Mouse (Mus musculus): ENCODE results near the gene Acp5. TPM values are rescaled to one million over a fixed set of nuclear protein-coding genes. Genes with fewer than 3 reads are reported as not detected.

Gene Acp5
- 207 to 275 TPM (median 227 TPM) in 4 replicates for total RNA-seq (2023; ENCODE audit: inconsistent age)

DNA sequence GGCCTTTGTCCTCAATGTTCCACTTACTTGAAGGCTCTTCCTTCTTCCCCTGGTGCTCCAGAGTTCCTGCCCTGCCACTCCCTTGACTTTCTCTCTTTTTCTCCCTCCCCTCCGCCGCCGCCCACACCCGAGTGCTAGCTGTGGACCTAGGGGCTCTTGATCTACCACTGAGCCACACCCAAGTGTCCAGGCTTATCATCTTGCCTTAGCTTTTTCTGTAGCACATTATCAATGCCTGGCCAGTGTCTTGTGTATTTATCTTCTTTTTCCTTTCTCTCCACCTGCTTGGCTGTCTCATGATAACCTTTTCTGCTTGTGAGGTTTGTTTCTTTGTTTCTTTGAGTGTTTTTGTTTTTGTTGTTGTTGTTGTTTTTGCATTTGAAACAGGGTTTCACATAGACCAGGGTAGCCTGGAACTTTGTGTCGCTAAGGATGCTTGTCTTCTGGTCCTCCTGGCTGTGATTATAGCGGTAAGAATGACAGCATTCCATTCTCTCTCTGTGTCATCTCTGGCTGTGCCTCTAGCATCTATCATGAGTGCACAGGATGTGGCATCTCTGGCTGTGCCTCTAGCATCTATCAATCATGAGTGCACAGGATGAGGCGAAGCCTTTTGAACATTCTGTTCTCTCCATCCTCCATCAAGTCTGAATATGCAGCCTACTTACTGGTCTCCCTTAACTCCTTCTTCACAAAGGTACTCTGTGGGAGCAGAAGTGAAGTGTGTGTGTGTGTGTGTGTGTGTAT lies at the start of gene Acp5:
Gene Acp5 (minus strand): TSS at position 68 of the 747 bp plus-strand sequence.

DNA sequence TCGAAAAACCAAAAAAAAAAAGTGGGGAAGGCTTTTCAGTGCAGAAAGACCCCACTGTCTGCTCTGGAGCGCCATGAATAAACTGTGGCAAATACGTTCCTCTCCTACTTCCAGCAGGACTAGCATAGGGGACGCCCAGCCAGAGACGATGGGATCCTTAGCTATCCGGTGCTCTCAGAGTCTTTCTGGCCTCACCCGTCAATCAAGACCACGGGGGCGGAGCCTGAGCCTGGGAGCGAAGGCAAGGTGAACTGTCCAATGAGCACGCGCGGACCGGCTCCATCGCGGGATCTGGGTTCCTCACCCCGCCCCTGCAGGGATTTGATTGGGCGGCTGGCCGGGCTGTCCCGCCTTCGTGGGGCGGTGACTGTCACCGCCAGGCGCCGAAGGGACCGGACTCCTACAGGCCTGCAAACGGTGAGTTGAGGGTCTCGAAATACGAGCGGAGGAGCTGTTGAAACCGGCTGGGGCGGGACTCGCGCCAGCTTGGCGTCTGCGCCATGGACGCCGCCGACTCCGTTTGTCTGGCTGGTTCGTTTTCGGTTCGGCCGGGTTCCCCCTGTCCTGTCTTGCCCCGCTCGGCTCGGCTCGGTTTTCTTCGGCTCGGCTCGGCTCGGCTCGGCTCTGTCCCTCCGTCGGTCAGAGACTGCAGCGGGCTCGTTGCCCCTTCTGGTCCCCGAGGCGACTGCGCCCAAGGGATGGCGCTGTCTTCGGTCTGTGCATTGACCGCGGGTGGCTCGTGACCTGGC lies 21.2 kb upstream of the Acp5 start, which contains the start of gene Pigyl:
Gene Pigyl (plus strand): TSS at position 350 of the 749 bp plus-strand sequence.

GRCm38 (mm10) chr9:22116740-22117426 lies 18.6 kb downstream of the Acp5 start, which contains the start of gene Elof1:
TSS of gene Elof1 (minus strand) at chr9:22117172.

DNA sequence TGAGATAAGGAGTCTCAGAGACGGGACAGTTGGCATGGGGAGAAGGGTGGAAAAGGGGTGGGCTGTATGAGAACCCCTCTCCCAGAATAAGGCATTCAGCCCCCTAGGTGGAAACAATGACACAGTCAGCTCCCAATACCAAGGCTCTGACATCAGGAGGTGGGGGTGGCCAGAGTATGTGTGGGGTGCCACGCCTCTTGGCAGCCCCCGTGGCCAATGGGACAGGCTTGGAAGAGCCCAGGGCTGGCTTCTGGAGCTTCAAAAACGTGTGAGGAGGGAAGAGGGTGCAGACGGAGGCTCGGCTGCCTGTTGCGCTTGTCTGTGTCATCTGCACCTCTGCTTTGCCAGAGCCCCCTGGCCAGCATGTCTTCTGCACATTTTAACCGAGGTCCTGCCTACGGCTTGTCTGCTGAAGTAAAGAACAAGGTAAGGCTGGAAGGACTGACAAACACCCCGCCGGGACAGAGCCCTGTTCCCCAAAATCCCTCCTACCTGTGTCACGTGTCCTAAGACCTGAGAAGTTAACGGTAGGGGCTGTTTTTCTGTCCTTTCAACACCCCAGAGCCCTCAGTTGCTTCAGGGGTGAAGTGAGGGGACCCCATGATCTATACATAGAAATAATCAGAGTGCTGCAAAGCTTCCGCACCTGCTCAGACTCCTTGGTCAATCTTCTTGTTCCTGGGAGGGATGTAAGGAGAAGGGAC lies 36.4 kb downstream of the Acp5 start, which contains the start of gene Cnn1:
Gene Cnn1 (plus strand): TSS at position 224 of the 704 bp plus-strand sequence.

DNA sequence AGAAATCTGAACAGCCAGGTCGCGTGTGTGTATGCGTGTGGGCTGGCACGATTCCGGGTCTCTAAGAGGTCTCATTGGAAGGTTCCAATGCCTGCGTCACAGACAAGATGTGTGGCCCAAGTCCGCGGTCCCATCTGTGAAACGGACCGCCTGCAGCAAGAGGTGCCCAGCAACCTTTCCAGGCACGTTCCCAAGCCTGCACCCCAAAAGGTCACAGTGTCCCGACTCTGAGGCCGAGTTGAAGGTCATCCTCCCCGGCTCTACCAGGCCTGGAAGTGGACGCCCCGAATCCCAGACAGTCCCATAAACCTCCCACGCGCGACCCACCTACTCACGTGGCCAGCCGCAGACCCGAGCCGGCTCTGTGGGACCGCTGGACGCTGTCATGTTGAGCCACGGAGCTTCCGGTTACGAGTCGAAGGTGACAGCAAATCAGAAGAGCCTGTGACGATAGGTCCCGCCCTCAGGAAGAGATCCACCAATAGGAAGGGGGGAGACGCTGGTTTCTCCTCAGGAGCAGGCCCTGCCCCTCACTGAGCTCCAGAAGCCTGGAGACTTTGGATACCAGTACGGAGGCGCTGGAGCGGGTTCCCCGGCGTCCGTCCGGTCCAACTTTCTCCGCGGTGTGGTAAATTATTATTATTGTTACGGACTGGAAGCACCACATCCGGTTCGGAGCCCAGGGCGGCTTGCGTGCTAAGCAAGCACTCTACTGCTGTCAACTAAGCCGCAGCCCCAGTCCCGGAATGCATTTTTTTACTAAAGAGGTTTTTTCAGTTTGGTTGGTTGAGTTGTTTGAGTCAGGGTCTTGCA lies 50.3 kb downstream of the Acp5 start, which contains the start of gene Ecsit:
Gene Ecsit (minus strand): TSS at position 417 of the 813 bp plus-strand sequence.

Other genes starting within 250 kb of the Acp5 start
- 3.8 to 5.1 TPM (median 4.2 TPM) in 4 replicates for gene Rab3d, start 217.5 kb downstream of the Acp5 start, total RNA-seq (2023; ENCODE audit: inconsistent age)
- gene Ccdc159, start 208.2 kb downstream of the Acp5 start, total RNA-seq (2023; ENCODE audit: inconsistent age) = not detected in 4 replicates
- gene Tmem205, start 208.2 kb downstream of the Acp5 start, total RNA-seq (2023; ENCODE audit: inconsistent age) = 0.67 TPM in 1 of 4 replicates, not detected in the others
- 0.63 to 1.7 TPM (median 1.1 TPM) in 4 replicates for gene Plppr2, start 198.7 kb downstream of the Acp5 start, total RNA-seq (2023; ENCODE audit: inconsistent age)
- 8.1 to 10.0 TPM (median 9.1 TPM) in 4 replicates for gene Swsap1, start 180.0 kb downstream of the Acp5 start, total RNA-seq (2023; ENCODE audit: inconsistent age)
- gene Epor, start 172.2 kb downstream of the Acp5 start, total RNA-seq (2023; ENCODE audit: inconsistent age) = 0.30 to 0.60 TPM in 2 of 4 replicates, not detected in the others
- 0.19 to 0.21 TPM in 2 of 4 replicates, not detected in the others for gene Rgl3, start 146.3 kb downstream of the Acp5 start, total RNA-seq (2023; ENCODE audit: inconsistent age)
- not detected in 4 replicates for gene Ccdc151, start 133.1 kb downstream of the Acp5 start, total RNA-seq (2023; ENCODE audit: inconsistent age)
- gene Prkcsh, start 132.9 kb downstream of the Acp5 start, total RNA-seq (2023; ENCODE audit: inconsistent age) = 66.4 to 85.8 TPM (median 77.1 TPM) in 4 replicates
- gene Elavl3, start 83.7 kb downstream of the Acp5 start, total RNA-seq (2023; ENCODE audit: inconsistent age) = not detected in 4 replicates
- gene Gm49318, start 64.5 kb downstream of the Acp5 start, total RNA-seq (2023; ENCODE audit: inconsistent age) = not detected in 4 replicates
- 31.9 to 34.7 TPM (median 32.9 TPM) in 4 replicates for gene Zfp653, start 64.3 kb downstream of the Acp5 start, total RNA-seq (2023; ENCODE audit: inconsistent age)
- 18.3 to 23.0 TPM (median 22.1 TPM) in 4 replicates for gene Ecsit, start 50.3 kb downstream of the Acp5 start, total RNA-seq (2023; ENCODE audit: inconsistent age)
- 0.21 TPM in 1 of 4 replicates, not detected in the others for gene Cnn1, start 36.5 kb downstream of the Acp5 start, total RNA-seq (2023; ENCODE audit: inconsistent age)
- 38.1 to 44.9 TPM (median 41.1 TPM) in 4 replicates for gene Elof1, start 18.5 kb downstream of the Acp5 start, total RNA-seq (2023; ENCODE audit: inconsistent age)
- 12.8 to 20.2 TPM (median 16.1 TPM) in 4 replicates for gene Pigyl, start 21.1 kb upstream of the Acp5 start, total RNA-seq (2023; ENCODE audit: inconsistent age)
- not detected in 4 replicates for gene Zfp872, start 52.4 kb upstream of the Acp5 start, total RNA-seq (2023; ENCODE audit: inconsistent age)
- 32.3 to 39.4 TPM (median 35.7 TPM) in 4 replicates for gene Zfp809, start 90.0 kb upstream of the Acp5 start, total RNA-seq (2023; ENCODE audit: inconsistent age)
- gene Zfp599, start 124.2 kb upstream of the Acp5 start, total RNA-seq (2023; ENCODE audit: inconsistent age) = 1.9 to 2.9 TPM (median 2.4 TPM) in 4 replicates
- 11.3 to 16.5 TPM (median 12.5 TPM) in 4 replicates for gene Zfp810, start 171.9 kb upstream of the Acp5 start, total RNA-seq (2023; ENCODE audit: inconsistent age)